Mouse (Mus musculus) midbrain, embryonic 14.5 days (tissue): Measurements from ENCODE around the gene Dtwd1. TPM values are rescaled to one million over a fixed set of nuclear protein-coding genes. Genes with fewer than 3 reads are reported as not detected.

ENCODE experiments used
- ATAC-seq: fragments of 200-750 bp; cut with Nextera tagmentation; 2 replicates; pipeline ENCODE4 v1.8.0; 2017; ENCODE audit warnings: moderate number of reproducible peaks, moderate library complexity; ENCODE audit not compliant: low FRiP score, low TSS enrichment
- DNase-seq: peaks from one replicate; pipeline ENCODE4 v3.0.0-alpha.2; 2015
- H3K27ac ChIP-seq: fragments of 300-500 bp; sonication (generic); replicated peaks from 2 replicates; pipeline ENCODE4 v1.5.1; 2014; ENCODE audit warnings: mild to moderate bottlenecking, low read depth, low read length, moderate library complexity
- H3K27me3 ChIP-seq: fragments of 300-500 bp; sonication (generic); 2 replicates; pipeline ENCODE4 v1.6.1; 2014; ENCODE audit warnings: low read length, control low read depth, mixed read lengths; ENCODE audit not compliant: control insufficient read depth, insufficient read depth
- H3K36me3 ChIP-seq: fragments of 300-500 bp; sonication (generic); 2 replicates; pipeline ENCODE4 v1.6.1; 2014; ENCODE audit warnings: low read length, control low read depth; ENCODE audit not compliant: control insufficient read depth, insufficient read depth
- H3K4me1 ChIP-seq: fragments of 300-500 bp; sonication (generic); 2 replicates; pipeline ENCODE4 v1.6.1; 2014; ENCODE audit warnings: mild to moderate bottlenecking, antibody characterized with exemption, low read length, control low read depth; ENCODE audit not compliant: control insufficient read depth, insufficient read depth
- H3K4me2 ChIP-seq: fragments of 300-500 bp; sonication (generic); 2 replicates; pipeline ENCODE4 v1.6.1; 2014; ENCODE audit warnings: mild to moderate bottlenecking, low read length, moderate library complexity
- H3K4me3 ChIP-seq: fragments of 300-500 bp; sonication (generic); replicated peaks from 2 replicates; pipeline ENCODE4 v1.5.1; 2014; ENCODE audit warnings: low read depth, low read length
- H3K9ac ChIP-seq: fragments of 300-500 bp; sonication (generic); replicated peaks from 2 replicates; pipeline ENCODE4 v1.6.1; 2014; ENCODE audit warnings: mild to moderate bottlenecking, low read length, moderate library complexity
- H3K9me3 ChIP-seq: fragments of 300-500 bp; sonication (generic); 2 replicates; pipeline ENCODE4 v1.6.1; 2016; ENCODE audit warnings: low read length, control low read depth, mixed read lengths; ENCODE audit not compliant: control insufficient read depth
- WGBS: fragments of 180-500 bp; shearing (Covaris S2); extraction: QIAGEN DNeasy Blood & Tissue Kit; methylation state at CpG from one replicate; pipeline ENCODE4 v1.1.7; 2014; 5-methylcytosine and 5-hydroxymethylcytosine counted together
- polyA plus RNA-seq: library from polyadenylated mRNA; unstranded; fragments of >200 nt; fragmentation: Nextera tagmentation; extraction: Ambion mirVana; gene quantifications from 2 replicates; pipeline ENCODE4 v1.2.1, GENCODE M21; 2014

Dtwd1 gene
- polyA plus RNA-seq, result 18.9 and 19.4 TPM in 2 replicates

DNA sequence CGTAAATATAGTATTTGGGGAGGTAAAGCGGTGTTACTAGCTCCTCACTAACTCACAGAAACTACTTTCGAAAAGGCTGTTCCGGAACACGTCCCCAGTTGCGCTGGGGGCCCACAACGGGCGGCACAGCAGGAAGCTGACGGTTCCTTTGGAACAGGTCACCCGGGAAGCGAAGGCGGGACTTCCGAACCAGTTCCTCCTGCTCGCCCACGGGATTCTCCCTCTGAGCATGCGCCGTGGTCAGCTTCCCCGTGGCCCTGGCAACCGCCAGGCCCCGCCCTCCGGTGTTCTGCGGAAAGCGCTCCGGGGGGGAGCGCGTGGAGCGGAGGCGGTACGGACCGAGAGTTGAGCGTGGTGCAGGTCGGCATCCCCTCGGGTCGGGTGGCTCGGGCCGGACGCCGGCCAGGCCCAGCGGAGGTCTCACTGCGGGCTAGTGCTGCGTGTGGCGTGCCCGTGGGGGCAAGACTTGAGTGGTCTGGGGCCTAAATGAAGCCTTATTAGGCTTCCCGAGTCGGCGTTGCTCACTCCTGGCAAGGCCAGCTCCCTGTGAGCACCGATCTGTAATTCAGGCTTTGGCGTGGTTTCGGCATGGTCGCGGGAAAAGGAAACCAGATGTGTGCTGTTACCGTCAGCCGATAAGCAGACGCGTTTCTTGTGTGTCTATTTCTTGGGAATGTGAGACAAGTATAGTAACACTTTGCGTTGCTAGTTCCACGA is at the start of gene Dtwd1, which contains the start of gene Fam227b:
Gene Dtwd1 (plus strand): TSS at position 287 of the 717 bp plus-strand sequence.
Gene Fam227b (minus strand): TSS at position 150 of the 717 bp plus-strand sequence.
- peak within 1 kb of the TSS; percentile 75 for H3K4me3 ChIP-seq
- no peaks in the 10 kb centered on the region for H3K27me3 ChIP-seq
- H3K27ac ChIP-seq, result peak within 1 kb of the TSS; percentile 89
- 0 out of 2 replicates have a peak, but pooled peaks cover 5% of the 10 kb centered on the region for H3K36me3 ChIP-seq
- ATAC-seq (peak; percentile 99), DNase-seq (peak; percentile 99)
- H3K9ac ChIP-seq, result peak within 1 kb of the TSS; percentile 88
- H3K4me2 ChIP-seq, result peak within 1 kb of the TSS; percentile 70
- H3K4me1 ChIP-seq, result peaks cover 9% of the 10 kb centered on the region; the same call in 1 of the 2 replicates
- H3K9me3 ChIP-seq, result no peaks in the 10 kb centered on the region
- WGBS, result under 1% methylated on average over 57 of the region's 57 CpGs

DNA sequence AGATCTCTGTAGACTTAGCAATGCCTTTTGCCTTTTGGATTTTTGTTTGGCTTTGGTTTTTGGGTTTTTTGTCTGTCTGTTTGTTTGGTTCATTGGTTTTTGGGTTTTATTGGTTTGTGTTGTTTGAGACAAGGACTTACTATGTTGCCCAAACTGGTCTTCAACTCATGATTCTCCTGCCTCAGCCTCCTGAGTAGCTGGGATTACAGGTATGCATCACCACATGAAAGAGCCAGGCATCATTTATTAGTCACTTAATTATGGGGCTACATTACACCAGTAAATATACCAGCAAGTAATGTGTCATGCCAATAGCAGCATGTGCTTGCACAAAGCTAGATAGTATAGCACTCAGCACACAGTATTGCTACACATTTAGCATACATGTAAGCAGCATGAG is 4.2 kb upstream of the Dtwd1 start:
- no peaks in the 10 kb centered on the region for H3K4me1 ChIP-seq
- H3K9ac ChIP-seq, result no peak overlapping the region
- H3K4me3 ChIP-seq, result no peak overlapping the region
- no peak overlapping the region for H3K4me2 ChIP-seq
- DNase-seq (no peak), ATAC-seq (no peak)
- no peaks in the 10 kb centered on the region for H3K36me3 ChIP-seq
- H3K27ac ChIP-seq, result no peak overlapping the region
- no peaks in the 10 kb centered on the region for H3K27me3 ChIP-seq
- H3K9me3 ChIP-seq, result no peaks in the 10 kb centered on the region

DNA sequence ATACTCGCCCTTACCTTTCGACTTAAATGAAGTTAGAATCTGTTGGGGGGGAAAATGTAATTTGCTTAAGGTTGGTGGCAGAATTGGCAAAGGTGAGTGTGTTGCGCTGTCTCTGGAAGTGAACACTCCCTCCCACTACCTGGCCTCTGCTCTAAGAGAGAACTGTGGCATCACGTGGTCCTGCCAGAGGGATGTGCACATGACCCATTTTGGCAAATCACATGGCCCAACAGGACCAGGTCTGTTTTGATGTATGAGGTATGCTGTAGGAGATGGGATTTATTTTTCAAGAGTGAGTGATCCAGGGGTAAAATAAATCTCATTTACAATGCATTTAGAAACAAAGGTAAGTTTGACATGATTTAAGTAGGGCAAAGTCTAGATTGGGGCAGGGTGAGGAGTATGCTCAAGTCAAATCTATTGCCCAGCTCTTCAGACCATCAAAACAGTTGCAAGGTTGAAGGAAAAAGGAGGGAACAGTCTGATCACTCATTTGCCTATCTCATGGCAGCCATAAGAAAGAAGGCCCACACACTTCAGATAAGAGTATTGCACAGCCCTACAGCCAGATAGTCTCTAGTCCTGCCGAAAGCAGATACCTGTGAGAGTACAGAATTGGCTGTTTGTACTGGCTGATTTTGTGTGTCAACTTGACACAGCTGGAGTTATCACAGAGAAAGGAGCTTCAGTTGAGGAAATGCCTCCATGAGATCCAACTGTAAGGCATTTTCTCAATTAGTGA is 13.5 kb downstream of the Dtwd1 start:
- Histone ChIP-seq H3K9me3 (no peaks in the 10 kb centered on the region), H3K27ac (no peak overlapping the region), H3K4me2 (no peak overlapping the region), H3K9ac (no peak overlapping the region), H3K4me3 (no peak overlapping the region), H3K27me3 (no peaks in the 10 kb centered on the region), H3K36me3 (peaks cover 22% of the 10 kb centered on the region), H3K4me1 (no peaks in the 10 kb centered on the region)
- ATAC-seq, result no peak
- no peak for DNase-seq
- WGBS, result 95% methylated on average over 5 of the region's 5 CpGs

DNA sequence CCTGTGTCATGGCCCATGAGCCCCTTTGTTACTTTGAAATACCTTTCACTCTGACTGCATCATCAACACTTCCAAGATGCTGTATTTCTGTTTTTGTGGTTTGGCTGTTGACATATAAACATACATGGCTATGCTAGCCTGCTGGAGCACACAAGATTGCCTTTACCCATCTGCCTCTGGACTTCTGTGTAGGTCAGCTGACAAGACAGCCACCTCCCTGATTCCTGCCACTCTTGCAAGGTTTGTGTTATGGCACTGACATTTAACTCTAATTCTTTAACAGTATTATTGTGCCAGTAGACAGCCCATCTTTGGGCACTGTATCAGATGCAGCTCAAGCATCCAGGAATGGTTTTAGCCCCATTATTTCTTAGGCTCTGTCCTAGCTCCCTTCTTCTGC is 14.4 kb downstream of the Dtwd1 start:
- Histone ChIP-seq H3K4me2 (no peak overlapping the region), H3K9ac (no peak overlapping the region), H3K4me3 (no peak overlapping the region), H3K27me3 (no peaks in the 10 kb centered on the region), H3K36me3 (peaks cover 17% of the 10 kb centered on the region), H3K27ac (no peak overlapping the region), H3K9me3 (no peaks in the 10 kb centered on the region), H3K4me1 (no peaks in the 10 kb centered on the region)
- ATAC-seq, result no peak
- DNase-seq, result no peak

DNA sequence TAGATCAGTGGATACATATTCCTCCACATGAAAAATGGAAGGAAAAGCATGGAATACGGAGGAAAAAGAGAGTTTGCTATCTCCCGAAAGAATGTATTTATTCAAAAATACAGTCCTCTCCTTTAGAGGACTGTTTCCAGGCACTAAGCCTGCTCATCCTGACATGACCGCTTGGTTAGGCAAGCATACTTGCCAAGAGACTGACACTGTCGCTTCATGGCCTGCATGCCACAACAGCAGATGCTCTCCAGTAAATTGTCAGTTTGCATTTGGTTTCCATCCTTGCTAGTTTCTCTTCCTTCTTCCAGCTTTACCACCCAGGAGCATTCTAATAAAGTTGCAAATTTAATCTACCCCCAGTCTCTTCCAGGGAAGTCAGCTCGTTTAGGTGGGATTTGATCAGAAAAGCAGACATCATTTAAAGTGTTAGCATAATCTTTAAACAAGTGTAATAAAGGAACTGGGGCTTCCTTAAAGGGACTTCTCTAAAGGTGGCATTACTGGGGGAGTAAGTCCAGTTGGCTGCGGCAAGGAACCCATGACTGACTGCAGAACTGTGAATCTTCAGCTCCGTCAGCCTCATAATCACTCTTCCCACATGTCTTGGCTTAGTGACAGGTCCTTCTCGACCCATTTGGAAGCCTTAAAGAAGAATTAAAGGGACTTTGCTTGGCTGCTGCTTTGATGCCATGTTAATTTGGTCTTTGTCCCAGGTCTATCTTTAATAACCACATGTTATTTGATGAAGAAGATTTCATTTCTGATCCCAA is 15.1 kb downstream of the Dtwd1 start:
- no peak overlapping the region for H3K27ac ChIP-seq
- no peak for DNase-seq
- H3K4me3 ChIP-seq, result no peak overlapping the region
- no peaks in the 10 kb centered on the region for H3K9me3 ChIP-seq
- no peaks in the 10 kb centered on the region for H3K27me3 ChIP-seq
- H3K36me3 ChIP-seq, result peaks cover 10% of the 10 kb centered on the region
- H3K4me2 ChIP-seq, result no peak overlapping the region
- H3K4me1 ChIP-seq, result no peaks in the 10 kb centered on the region
- WGBS, result 90% methylated on average over 8 of the region's 8 CpGs
- no peak overlapping the region for H3K9ac ChIP-seq
- ATAC-seq, result no peak

DNA sequence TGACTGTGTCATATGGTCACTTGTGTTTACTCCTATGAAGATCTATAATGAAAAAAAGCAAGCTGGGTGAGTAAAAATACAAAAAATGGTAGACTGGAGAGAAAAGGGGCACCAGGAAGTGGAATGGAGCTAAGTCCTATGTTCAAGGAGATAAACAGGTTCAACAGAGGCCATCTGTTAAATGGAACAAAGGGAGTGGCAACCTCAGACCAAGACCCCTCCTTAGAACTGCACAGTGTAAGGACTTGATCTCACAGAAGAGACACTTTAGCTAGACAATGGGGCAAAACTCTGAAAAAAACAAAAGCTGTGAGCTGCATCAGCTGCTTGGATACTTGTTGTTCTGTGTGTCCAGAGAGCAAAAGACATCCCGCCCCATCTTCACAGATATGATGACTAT is 19.5 kb downstream of the Dtwd1 start:
- no peak for DNase-seq
- Histone ChIP-seq H3K4me1 (no peaks in the 10 kb centered on the region), H3K36me3 (peaks cover 1% of the 10 kb centered on the region; the same call in 1 of the 2 replicates), H3K27ac (no peak overlapping the region), H3K4me2 (no peak overlapping the region), H3K9me3 (no peaks in the 10 kb centered on the region), H3K4me3 (no peak overlapping the region), H3K9ac (no peak overlapping the region), H3K27me3 (no peaks in the 10 kb centered on the region)
- ATAC-seq, result no peak
- 98% methylated on average over 1 of the region's 1 CpGs for WGBS

DNA sequence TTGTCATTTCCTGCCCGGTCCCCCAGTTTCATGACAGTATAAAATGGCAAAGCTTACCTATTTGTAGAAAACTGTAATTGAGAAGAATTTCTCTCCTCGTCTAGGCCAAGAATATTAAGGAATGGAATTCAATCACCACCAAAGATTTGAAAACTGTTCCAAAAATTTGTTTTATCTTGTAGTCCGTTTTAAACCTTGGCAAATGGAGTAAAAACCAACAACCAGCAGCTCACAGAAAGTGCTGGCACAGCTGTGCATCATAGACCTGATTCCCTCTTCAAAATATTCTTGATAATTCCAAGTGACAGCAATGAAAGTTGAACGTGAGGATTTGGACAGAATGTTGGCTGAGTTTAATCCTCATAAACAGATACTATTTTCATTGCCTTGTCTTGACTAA is 39.4 kb downstream of the Dtwd1 start:
- WGBS, result 79% methylated on average over 4 of the region's 4 CpGs
- no peaks in the 10 kb centered on the region for H3K36me3 ChIP-seq
- no peaks in the 10 kb centered on the region for H3K4me1 ChIP-seq
- ATAC-seq (no peak), DNase-seq (no peak)
- no peak overlapping the region for H3K4me3 ChIP-seq
- H3K27ac ChIP-seq, result no peak overlapping the region
- H3K4me2 ChIP-seq, result no peak overlapping the region
- H3K9ac ChIP-seq, result no peak overlapping the region
- no peaks in the 10 kb centered on the region for H3K27me3 ChIP-seq
- H3K9me3 ChIP-seq, result no peaks in the 10 kb centered on the region

DNA sequence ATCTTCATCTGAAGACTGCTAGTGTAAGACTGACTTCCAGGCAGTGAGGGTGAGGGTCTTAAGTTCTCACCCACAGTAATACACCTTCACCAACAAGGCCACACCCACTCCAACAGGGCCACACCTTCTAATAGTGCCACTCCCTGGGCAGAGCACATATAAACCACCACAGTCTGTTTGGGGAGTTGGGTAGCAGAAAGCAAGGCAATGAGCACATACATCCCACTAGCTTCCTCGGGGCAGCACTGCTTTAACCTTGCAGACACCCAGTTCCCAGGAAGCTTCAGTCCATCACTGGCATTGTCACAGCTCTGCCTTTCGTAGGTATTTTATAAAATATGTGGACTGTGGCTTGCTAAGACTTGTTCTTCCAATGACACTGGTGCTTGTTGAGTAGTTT is 40.2 kb downstream of the Dtwd1 start:
- Histone ChIP-seq H3K36me3 (no peaks in the 10 kb centered on the region), H3K27me3 (no peaks in the 10 kb centered on the region), H3K9ac (no peak overlapping the region), H3K27ac (no peak overlapping the region), H3K9me3 (no peaks in the 10 kb centered on the region), H3K4me3 (no peak overlapping the region), H3K4me2 (no peak overlapping the region), H3K4me1 (no peaks in the 10 kb centered on the region)
- DNase-seq, result no peak
- no peak for ATAC-seq
- WGBS, result 86% methylated on average over 2 of the region's 2 CpGs
